Mouse (Mus musculus) large intestine, adult 2 months (tissue): ENCODE measurements around the gene Irgm1. TPM values are rescaled to one million over a fixed set of nuclear protein-coding genes. Genes with fewer than 3 reads are reported as not detected.

Experiments
- DNase-seq: peaks from one replicate; pipeline ENCODE4 v3.0.0-alpha.2; 2012; ENCODE audit warnings: low read depth, low spot score
- WGBS: fragments of 180-500 bp; shearing (Covaris S2); methylation state at CpG from one replicate; pipeline ENCODE4 v1.1.7; 2018; 5-methylcytosine and 5-hydroxymethylcytosine counted together
- polyA plus RNA-seq: library from polyadenylated mRNA; depleted of rRNA; stranded (reverse); fragments of >200 nt; gene quantifications from 2 replicates; pipeline ENCODE4 v1.2.3, GENCODE M21; 2012; rRNA removed

Gene Irgm1
- polyA plus RNA-seq, 1 experiment, result 26.6 TPM

GRCm38 (mm10) chr11:48816800-48817665 lies 54.5 kb downstream of the Irgm1 start, which contains the start of gene Trim41:
Trim41 (minus strand) TSS chr11:48817353.
- no peak for DNase-seq

GRCm38 (mm10) chr11:48816281-48816781 lies 55.2 kb downstream of the Irgm1 start:
- no peak for DNase-seq
- 3% methylated on average over 23 of the region's 23 CpGs for WGBS

More at GRCm38 (mm10) chr11:48816800-48817665, 54.5 kb downstream of the Irgm1 start, which contains the start of gene Trim41:
- WGBS, result under 1% methylated on average over 76 of the region's 77 CpGs

DNA sequence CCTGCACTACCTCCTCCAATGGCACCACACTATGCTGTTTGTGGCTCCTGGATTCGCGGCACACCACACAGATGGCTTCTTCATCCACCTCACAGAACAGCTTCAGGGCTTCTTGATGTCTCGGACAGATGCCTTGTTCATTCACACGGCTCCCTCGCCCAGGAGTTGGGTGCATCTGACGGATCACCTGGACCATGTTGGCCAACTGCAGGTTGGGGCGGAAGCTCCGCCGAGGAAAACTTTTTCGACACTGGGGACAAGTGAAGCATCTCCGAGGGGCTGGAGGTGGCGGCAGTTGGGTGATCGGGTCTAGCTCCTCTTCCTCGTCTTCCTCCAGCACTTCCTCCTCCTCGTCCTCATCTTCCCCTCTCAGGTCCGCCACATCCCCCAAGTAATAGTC lies 55.6 kb downstream of the Irgm1 start:
- DNase-seq, result no peak
- WGBS, result 43% methylated on average over 16 of the region's 16 CpGs

DNA sequence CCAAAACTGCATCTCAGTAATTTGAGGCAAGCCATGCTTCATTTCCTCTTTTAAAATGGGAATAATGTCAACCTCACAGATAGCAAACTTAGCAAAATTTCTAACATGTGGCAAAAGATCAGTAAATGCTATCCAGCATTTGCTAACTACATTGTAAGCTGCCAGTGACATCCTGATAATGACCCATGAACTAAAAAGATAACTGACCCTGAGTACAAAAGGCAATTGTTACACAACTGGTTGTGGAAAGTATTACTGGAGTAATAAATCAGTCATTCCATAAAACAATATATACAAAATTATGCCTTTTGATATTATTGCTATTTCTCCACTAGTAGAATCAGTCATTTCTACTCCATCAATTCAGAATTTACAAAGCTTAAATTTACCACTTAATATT lies 57.7 kb downstream of the Irgm1 start:
- DNase-seq, result no peak

Other genes with a start within 250 kb of the Irgm1 start
- 2,247 and 2,324 TPM in 2 replicates for gene Rack1, start 71.4 kb downstream of the Irgm1 start, polyA plus RNA-seq
- 19.9 and 22.6 TPM in 2 replicates for gene Trim41, start 54.3 kb downstream of the Irgm1 start, polyA plus RNA-seq
- 6.8 and 10.0 TPM in 2 replicates for gene Trim7, start 45.5 kb downstream of the Irgm1 start, polyA plus RNA-seq
- 7.6 and 7.9 TPM in 2 replicates for gene Gm12184, start 45.0 kb downstream of the Irgm1 start, polyA plus RNA-seq
- 3.3 and 8.2 TPM in 2 replicates for gene Gm5431, start 30.5 kb upstream of the Irgm1 start, polyA plus RNA-seq
- 51.6 and 64.4 TPM in 2 replicates for gene Psme2b, start 74.5 kb upstream of the Irgm1 start, polyA plus RNA-seq
- 0.63 and 1.6 TPM in 2 replicates for gene Olfr56, start 107.2 kb upstream of the Irgm1 start, polyA plus RNA-seq
- 0.86 and 2.9 TPM in 2 replicates for gene 9930111J21Rik1, start 107.7 kb upstream of the Irgm1 start, polyA plus RNA-seq
- 0.27 and 1.3 TPM in 2 replicates for gene Gm12185, start 120.5 kb upstream of the Irgm1 start, polyA plus RNA-seq
- 2.7 and 3.4 TPM in 2 replicates for gene Tgtp1, start 122.5 kb upstream of the Irgm1 start, polyA plus RNA-seq
- 0.42 and 1.9 TPM in 2 replicates for gene 9930111J21Rik2, start 179.6 kb upstream of the Irgm1 start, polyA plus RNA-seq
- gene Tgtp2, start 192.5 kb upstream of the Irgm1 start, polyA plus RNA-seq, result 20.1 and 21.4 TPM in 2 replicates
- gene Ifi47, start 204.9 kb upstream of the Irgm1 start, polyA plus RNA-seq, result 26.9 and 30.2 TPM in 2 replicates
- gene Olfr1396, start 243.2 kb upstream of the Irgm1 start, polyA plus RNA-seq, result not detected in 2 replicates